Mouse (Mus musculus) frontal cortex, postnatal 36 days (tissue): ENCODE data around the gene Olfm3.

Experiments used
- DNase-seq, 2 experiments: peaks; one replicate each; pipeline ENCODE4 v3.0.0; 2022; ENCODE audit warnings: low spot score in 2 of 2

The Olfm3 gene

DNA sequence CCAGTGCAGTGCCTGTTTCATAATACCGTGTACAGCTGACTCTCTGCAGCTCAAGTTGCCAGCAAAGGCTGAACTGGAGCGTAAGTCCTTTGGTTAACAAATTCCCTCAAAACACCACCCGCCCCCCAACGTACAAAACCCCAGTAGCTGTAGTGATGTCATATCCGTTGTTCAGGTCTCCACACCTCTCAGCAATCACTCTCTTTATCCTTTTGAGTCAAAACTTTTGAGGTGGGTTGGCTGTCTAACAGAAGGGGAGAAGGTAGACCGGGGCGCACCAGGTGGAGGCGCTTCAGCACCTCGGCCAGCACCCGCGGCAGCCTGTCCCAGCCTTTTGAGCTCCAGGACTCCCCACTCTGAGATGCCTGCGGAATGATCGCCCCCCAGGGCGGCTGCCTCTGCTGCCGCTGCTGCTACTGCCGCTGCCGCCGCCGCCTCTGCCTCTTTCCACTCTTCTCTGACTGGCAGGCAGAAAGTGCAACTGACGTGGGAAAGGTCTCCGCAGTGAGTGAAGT, at the start of gene Olfm3:
TSS of gene Olfm3 (plus strand) at position 155 of the 515 bp plus-strand sequence.
- DNase-seq = peak; percentile 53 to 67

DNA sequence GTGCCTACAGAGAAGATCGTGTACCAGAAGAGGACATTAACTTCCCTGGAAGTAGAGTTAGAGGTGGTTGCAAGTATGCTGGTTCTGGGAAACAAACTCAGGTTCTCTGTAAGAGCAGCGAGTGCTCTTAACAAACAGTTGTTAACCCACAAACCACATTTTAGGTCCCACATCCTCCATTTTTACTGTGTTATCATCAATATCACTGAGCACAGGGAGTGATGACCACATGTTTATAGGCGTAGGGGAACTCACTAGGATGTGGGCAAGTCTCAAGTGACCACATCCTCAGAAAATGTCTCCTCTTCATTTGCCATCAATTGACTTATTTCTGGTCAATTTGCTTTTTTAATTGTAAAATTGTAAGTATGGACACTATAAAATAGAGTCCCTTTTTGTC, 14.1 kb upstream of the Olfm3 start:
- no peak for DNase-seq

DNA sequence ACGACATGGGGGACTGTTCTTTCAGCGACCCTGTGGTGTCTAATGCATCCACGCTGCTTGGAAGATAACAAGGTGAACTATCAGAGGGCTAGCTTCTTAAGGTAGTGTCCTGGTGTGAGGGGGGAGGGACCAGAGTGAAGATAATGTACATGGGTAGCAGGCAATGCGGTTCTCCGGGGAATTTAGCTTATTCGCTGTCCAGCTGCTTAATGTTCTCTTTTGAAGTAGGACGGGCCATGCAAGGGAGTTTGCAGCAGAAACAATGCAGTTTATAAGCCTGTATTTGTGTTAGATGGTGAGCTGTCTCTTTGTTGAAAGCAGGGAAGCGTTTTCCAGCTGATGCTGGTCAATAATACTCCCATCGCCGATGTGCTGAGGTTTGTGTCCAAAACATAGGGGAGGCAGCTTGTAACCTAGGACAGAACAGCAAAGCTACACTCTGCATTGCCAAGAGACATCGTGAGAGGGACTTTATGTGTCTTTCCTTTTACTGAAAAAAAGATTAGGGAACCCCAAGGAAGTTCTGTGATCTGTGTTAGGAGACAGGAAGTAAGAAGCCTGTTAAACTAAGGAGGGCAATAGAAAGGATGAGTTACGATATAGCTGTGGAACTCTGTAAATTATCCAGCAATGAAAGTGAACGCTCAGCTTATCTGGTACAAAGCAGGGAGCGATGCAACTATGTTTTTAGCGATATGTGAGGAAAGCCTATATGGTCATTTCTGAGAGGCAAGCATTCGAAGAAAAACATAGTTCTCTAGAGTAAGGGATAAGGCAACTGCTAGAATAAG, 950 bp downstream of the Olfm3 start:
- peak; percentile 20 to 32 for DNase-seq

DNA sequence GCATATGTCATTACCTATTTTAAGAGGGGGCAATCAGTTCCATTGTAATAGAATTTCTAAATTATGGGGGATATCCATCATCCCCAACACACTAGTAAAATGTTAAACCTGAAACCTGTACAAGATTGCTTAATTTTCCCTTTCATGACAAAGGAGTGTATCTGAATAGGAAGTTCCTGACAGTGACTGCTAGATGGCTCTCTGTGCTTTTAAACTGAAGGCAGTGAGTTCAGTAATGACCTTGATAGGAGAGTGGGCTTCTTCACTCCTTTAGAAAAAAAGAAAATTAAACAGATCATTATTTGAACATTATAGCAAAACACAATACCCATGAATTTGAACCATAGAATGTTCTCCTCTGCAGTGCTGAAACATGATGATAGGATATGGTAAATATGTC, 3.7 kb downstream of the Olfm3 start:
- DNase-seq = no peak

DNA sequence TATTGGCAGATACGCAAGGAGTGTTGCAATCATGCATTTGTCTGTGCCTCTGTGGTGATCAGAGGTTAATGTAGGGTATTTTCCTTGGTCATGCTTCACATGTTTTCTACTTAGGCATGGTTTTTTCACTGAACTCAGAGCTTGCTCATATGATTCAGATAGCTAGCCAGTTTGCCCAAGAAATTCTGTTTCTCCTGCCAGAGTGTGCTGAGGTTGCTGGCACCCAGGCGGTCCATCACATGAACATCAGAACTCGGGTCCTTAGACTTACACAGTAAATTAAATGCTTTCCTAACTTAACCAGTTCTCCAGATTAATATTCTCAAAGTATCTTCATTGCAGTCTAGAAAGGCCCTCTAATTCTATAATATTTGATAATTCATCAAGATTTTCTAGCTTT, 5.0 kb downstream of the Olfm3 start:
- no peak for DNase-seq

DNA sequence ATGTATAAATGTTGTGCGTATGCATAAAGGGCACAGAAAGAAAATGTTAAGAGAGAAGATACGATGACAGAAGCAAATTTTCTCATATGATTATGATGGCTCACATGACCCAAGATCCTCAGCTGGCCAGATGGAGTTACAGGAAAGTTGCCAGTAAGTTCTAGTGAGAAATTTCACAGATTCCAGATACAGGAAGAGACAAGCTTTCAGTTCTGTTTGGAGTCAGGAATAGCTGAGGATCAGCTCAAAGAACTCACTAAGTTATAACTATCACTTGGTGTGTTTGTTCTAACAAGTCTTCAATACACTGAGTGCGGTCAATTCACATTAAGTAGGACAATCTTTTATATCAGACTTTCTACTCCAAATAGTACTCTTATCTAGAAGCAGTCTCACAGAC, 16.2 kb downstream of the Olfm3 start:
- DNase-seq = peak in 1 of 2 experiments; percentile 14

DNA sequence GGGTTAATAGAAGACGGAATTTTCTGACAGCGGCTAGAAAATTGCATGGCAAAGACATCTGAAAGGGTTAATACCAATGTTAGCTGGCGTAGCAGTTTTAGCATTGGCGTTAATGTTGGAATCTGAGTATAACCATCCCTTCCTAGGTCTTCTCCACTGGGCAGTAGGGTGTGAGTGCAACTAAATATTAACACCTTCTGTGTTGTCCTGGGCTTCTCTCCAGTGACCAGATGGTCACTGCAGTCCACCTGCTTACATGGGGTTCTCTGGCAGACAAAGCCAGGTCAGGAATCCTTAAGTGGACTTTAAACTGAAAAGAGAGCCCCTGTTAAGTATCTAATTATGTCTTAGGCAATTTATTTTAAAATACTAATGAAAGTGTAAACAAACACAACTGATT, 25.7 kb downstream of the Olfm3 start:
- no peak for DNase-seq

DNA sequence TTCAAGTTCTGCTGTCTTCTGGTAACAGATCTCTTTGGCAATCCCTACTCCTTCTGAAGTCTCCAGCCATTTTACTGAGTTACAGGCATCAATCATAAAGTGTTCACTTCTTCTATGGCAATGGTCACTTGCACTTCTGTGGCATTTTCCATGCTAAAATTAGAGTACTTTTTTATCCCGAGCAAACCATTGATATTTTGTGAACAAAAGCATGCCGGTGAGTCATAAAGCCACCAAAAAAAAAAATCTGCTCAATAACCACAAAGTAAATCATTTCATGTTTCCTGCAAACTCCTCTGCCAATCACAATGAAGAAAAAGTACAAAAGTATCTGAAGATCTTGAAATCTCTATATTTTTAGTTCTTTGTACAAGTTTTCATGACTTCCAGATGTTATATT, 26.5 kb downstream of the Olfm3 start:
- DNase-seq = no peak

DNA sequence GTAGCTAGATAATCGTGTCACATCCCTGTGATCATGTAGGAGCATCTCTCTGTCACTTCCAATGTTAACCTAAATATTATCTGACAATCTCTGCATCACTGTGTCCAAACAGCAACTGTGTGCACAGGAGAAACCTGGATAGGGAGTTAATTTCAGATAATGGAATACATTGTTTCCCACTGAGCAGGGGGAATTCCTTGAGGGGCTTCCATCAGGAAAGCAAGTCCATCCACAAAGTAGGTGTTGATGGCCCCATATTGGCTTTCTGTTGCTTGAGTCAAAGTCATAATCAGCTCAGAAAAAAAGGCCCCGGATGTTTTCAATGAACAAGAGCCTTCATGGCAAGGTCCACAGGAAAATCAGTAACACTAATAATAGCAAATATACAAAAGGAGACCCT, 26.9 kb downstream of the Olfm3 start:
- DNase-seq = no peak

DNA sequence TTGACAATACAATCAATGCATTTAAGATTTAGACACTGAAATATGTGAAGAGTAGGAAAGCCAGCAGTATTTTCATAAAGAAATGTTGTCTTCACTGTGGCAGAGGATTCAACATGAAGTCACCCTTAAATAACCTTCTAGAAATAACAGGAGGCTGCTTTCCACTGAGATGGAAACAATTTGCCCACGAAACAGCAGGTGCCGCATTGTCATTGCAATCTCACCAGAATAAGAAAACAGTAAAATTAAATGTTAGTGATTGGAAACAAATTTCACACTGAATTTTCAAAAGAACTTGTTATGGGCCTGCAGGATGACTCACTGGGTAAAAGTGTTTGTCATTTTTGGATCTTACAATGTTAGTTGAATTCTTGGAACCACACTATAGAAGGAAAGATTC, 29.0 kb downstream of the Olfm3 start:
- peak; percentile 3 to 4 for DNase-seq

DNA sequence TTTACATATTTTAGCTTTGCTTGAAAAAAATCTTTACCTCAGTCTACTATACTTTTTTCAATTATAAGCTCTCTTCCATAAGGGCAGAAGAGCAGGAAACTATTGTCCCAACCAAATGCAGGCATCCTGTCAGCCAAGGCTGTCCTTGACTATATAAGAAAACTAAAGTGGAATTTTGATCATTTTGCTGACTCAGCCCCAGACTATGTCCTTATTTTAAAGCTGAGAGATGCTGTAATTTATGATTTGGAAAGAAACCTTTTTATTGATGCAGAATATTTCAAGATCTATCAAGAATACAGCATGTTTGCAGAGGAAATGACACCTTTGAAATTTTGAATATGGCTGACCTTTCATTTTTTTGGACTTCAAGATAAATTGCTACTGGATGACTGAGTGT, 51.0 kb downstream of the Olfm3 start:
- DNase-seq = no peak

DNA sequence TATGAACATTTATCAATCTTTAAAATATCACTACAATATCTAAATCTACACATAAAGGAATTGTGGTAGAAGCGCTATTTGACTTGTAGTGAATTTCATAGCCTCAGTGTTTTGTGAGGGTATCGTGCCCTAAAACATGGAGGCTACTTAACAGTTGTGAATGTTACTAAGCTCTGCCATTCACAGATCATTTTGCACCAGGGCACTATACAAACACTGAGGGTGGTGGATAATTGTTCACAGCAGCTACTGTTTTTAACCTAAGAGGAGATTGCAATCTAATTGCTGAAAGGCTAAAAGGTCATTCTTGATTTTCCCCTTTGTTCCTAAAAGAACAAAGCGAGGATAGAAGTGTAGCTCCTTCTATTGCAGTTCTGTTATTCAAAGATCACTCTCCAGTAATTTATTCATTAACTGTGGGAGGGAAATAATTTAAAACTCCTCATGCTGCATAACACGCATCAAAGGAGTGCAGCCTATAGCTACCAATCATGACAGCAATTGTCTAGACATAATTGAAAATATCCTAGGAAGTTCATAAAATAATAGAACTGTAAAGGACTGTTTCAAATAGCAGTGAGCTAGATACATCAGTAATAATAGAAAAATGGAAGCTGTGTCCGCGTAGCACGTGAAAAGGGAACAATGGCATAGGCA, 55.6 kb downstream of the Olfm3 start:
- no peak for DNase-seq

DNA sequence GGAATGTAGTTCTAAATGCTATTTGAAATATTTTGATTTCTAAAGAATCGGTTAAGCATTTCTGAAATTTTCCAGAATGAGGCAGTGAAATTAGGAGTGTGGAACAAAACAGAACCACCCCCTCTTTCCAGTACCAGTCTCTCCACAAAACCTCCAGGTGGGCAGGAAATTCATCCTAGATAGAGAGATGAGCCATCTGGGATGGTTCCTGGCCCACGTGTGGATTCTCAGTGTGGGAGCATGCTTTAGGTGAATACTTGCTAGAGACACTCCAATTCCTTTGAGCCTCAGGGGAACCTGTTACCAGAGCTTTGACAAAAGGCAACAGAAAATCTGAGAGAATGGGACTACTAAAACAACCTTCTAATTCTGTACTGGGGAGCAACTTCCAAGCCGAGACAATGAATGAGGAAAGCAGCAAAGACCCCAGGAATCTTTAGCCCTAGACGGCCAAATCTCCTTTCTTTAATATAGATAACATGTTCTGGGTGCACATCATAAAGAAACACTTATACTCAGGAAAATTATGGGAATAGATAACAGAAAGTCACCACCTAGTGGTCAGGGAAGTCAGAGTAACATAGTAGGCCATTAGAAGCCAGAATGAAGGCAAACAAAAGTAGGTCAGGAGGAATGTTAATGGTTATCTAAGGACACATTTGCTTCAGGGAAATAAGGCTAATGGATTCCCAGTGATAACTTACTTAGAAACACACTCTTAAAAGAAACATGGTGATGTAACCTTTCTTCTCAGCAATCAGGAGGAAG, 58.6 kb downstream of the Olfm3 start:
- DNase-seq = peak; percentile 20 to 27

DNA sequence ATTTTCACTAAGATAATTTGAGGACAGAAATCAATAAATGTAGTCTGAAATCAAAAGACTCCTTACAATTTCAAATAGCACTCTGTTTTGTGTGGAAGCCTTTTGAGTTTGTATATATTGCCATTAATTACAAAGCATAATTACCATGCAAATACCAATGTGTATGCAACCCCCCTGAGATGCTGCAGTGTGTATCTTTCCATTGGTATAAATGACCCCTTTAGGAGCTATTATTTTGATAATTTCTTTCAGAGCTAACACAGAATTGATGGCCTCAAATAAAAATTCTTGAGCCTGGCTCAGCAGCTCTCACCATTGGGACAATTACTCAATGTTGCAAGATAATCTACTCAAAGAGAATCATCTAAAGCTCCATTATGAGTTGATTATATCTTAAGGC, 67.3 kb downstream of the Olfm3 start:
- no peak for DNase-seq

DNA sequence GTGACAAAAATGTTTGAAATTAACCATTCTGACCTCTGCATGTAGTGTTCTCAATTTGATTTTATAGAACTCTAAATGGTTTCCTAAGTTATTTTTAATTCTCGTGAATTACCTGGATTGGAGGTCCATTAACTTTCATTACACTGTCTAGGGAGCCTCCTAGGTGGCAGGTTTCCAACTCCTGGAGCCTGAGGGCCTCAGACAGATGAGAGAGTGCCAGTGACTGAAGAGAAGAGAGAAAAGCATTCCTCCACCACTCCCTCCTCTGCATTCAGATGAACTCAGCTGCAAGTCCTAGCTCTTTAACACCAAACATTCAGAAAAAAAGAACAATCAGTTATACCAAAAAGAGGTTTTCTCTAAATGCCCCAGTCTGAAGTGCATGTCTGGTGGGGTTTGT, 68.6 kb downstream of the Olfm3 start:
- no peak for DNase-seq

DNA sequence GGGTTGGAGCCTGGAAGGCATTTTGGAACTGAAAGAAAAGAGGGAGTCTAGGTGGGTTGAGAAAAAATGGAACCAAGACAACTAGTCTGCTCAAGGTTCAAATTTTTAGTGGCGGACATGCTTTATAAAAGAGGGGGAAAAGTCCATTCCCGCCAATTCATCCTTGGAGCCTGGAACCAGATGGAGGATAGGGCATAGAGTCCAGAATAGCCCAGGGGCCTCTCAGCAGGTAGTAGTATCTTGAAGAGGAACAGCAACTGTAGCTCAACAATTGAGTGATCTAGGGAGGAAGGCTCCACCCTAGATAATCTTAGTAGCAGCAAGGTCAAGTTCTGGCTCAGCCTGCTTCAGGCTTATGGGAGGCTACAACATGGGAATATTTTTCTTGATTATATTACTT, 87.0 kb downstream of the Olfm3 start:
- DNase-seq = no peak

DNA sequence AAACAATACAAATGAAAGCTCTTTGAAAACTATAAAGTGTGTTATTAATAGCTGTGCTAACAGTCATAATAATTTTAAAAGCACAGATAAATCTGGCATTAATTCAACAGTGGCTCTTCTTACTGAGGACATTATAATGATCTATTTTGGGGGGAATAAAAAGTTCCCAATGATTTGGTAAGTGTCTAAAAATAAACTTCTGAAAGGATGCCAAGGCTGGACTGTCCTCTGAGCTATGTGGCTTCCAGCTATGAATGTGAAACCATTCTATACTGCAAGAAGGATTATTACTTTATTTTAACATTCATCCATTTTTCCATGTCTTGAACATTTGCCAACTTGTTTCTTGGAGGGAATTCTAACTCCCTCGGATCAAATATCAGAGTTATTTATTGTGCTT, 92.1 kb downstream of the Olfm3 start:
- DNase-seq = no peak

DNA sequence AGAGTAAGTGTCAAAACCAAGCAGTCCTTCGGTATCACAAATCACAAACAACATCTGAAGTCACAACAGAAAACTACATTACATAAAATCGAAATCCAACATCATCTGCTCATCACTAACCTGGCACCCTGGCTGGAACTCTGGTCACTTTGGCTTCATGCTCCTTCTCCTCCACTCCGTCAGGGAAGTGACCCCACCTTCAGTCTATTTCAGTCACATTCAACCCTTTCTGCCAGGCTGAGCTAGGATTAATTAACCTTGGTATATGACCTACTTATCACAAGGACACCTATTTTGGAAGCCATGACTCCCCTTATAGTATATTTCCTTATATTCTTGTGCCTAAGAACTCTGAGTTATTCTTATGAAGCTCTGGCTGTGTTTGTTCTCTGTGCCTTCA, 123.7 kb downstream of the Olfm3 start:
- no peak for DNase-seq

DNA sequence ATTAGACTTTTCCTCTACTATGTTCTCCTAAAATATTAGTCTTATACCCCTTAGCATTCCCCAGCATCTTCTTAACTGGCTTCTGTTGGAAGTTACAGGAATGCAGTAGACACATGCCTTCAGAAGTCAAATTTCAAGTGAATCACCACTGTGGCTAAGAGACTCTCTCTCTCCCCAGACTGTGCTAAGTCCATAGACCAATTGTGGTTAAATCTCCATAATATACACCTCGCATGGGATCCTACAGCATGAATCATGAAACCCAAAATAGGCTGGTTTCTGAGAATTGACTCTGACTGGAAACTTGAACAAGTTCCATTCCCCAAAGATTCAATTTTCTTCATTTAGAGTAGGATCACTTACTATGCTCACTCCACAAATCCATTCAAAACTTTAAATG, 124.2 kb downstream of the Olfm3 start:
- peak in 1 of 2 experiments; percentile 38 for DNase-seq

DNA sequence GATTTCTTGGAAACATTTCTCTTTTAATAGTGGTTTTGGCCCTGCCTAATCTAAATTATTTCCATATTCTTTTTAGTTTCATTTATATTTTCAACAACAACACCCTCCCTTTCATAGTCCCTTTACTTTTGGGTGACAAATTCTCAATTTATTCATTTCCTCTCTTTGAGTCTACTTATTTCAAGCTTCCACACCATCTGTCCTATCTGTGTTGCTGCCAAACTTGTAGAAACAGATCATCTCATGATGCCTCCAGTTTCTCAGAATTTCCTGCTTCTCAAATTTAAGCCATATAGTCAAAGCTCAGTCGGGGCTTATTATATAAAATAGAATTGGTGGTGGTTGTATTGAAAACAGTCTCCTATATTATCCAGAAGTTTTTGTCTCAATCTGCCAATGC, 124.7 kb downstream of the Olfm3 start:
- peak in 1 of 2 experiments; percentile 78 for DNase-seq

DNA sequence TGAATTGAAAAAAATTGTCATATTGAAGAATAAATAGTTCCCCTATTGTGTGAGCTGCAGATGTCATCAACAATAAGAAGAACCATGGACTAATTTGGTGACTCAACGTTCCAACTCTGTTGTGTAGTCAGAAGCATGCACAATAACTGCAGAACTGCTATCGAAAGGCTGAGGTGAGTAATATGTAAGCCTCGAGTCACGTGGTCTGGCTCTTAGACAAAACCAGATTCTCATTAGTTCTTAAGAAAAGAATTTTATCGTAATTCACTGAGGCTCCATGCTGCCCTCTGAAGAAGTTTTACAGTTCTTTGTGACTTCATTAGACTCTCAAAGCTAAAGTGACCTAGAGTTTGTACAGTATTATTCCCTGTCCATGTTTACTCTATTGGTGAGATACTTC, 145.2 kb downstream of the Olfm3 start:
- no peak for DNase-seq

DNA sequence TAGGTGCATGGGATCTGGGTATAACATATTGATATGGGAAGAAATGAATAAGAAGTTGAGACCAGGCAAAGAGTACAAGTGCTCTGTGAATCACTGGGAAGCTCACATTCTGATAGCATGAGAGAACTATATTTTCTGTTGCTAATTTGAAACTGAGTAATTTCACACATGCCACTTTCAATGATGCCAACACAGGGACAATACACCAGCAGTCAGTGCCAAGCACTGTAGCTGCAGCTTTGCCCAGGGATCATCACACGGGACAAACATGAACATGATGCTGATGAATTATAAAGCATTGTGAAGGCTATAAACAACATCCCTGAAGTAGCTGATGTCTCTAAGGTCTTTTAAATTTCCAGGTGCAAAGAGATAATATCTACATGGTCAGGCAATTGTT, 161.0 kb downstream of the Olfm3 start:
- no peak for DNase-seq
